Mouse (Mus musculus) mouse trophoblast stem cell (cell line): ENCODE data around the gene Adgra3.

ENCODE experiments used
- in situ Hi-C, 2 experiments: fragments of 300-500 bp; cut with MseI, MboI; formaldehyde crosslinking; loops; 2 replicates in 1 of 2; 3 replicates in 1 of 2; pipeline ENCODE4 v1.15.1; 2025

Gene Adgra3

DNA sequence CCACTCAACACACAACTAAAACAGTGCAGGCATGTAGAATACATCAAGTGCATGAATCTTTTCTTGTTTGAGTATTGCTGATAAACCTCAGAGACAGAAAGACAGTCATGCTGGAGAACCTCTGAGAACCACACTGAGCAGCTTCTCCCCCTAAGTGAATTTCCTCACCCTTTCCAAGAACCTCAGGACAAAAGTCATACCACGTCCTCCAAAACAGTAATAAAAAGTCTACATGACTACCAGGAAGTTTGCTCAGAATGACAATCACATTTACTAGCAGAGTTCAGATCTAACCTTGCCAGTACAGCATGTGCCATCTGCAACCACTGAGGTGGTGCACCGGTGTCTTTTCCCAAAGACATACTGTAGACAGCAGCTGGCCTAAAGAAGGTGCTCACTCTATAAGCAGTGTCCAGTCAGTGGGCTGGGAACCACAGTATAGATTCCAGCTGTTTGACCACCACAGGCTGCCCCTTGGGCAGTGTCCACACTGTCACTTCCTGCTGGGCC is 27.0 kb downstream of the Adgra3 start:
- in situ Hi-C loops: no loop called here

DNA sequence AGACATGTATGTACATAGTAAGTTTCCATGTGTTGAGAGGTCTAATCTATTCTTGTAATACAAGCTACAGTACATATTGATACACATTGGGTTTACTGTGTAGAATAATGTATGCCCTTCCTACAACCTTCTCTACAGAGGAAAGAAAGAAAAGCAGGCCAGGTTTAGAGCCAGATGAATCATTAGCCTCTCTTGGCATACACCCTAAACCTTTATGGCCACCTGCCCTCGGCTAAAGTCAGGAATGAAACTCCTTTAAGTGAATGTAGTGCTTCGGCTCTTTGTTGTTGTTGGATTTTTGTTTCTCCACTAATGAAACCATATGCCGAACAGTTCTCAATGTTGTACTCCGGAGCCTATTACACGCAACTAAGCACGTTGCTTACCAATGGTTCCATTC is 27.5 kb downstream of the Adgra3 start:
- in situ Hi-C loops: no loop called here

DNA sequence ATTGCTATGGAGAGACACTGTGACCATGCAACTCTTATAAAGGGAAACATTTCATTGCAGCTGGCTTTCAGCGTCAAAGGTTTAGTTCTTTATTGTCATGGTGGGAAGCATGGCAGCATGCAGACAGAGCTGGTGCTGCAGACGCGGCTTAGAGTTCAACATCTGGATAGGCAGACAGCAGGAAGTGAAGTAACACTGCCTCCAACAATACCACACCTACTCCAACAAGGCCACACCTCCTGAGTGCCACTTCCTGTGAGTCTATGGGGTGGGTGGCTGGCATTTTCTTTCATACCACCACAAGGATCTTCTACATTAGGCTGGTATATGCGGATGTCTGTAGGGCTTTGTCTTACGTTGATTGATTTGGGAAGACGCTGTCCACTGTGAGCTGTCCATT is 29.1 kb downstream of the Adgra3 start:
- in situ Hi-C loops: no loop called here

DNA sequence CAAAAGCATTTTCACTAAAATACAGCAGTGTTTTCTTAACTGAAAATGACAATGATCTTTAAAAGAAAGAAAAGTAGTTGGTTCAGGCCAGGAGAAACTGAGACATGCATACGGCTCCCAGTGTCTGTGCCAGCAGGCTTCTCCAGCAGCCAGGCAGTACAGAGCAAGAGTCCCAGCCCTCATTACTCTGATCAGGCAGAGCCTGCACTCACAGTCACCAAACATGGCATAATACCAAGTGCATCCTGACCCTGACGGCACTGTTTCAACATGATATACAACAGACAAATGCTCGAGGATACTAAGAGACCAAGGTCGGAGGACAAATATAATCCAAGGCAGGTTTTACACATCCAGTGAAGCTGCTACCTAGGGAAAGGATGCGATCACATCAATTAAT is 31.2 kb downstream of the Adgra3 start:
- in situ Hi-C loops: no loop called here

DNA sequence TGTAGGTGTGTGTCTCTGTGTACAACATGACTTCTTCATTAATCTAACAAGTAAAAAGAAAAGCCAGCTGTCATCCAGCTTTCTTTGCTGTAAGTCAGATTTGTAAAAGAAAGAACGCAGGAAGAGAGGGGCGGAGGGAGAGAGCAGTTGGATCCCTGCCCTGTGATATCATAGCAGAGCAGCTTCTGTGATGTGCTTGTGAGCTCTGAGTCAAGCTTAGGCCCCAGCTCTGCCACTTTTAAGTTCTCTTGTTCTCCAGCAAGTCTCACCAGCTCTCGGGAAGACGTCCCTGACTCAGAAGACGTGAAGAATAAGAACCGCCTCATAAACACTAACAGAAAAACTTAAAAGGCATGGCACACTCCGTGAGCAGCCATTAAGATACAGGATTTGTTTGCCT is 31.8 kb downstream of the Adgra3 start:
- in situ Hi-C loops: no loop called here

DNA sequence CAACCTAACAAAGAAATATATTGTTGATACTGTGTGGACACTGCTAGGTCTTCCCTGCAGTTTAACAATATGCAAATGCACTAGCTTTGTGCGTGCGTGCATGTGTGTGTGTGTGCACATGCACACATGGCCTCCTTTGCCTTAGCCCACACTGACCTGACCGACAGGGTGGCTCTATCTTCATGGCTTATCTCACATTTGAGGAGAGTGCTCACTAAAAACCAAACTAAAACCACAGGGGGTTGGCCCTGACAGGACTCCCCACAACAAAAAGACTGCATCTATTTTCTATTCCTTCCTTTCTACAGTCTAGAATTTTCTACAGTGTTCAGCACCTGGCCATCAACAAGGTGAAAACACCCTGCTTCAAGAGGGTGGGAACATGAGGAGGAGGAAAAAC is 32.7 kb downstream of the Adgra3 start:
- in situ Hi-C loops: no loop called here

DNA sequence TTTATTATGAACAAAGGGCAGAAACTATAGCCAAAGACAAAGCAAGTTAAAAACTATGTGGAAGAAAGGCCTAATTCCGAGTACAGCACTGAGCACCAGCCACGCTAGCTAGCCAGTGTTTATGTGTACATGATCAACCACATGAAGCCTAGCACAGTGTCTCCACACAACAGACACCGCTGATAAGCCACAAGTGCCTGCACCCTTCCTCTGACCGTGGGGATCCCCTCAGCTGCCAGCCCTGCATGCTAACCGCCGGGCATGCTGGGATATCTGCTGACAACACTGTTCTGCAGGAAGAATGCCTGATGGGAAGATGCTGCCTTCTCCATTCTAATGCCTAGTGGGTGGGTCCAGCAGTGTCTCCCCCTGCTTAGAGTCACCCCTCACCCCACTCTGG is 34.7 kb downstream of the Adgra3 start:
- in situ Hi-C loops: no loop called here

DNA sequence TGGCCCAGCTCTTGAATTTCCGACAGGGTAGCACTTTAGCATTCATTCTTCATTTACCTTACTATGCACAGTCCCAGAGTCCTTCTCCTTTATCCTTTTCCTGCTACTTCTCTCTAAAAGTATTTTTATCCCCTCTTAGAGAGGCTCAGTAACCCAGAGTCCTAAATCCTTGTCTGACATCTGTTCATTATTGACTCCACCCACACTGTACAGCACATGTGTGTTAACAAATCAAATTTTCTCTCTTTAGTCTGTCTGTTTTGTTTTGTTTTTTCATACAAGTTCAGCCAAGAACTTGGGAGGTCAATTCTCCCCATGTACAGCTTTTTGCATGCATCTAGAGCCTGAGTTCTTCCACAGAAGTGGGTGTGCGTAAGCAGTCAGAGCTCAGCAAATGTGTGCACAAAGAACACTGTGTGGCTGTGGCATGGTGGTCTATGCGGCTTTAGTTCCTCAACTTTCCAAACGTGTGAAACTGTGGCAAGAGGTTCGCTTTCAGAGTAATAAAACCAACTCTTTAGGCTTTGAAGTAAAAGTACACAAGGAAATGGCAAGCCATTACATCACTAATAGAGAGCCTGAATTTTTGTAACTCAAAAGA is 42.7 kb downstream of the Adgra3 start:
- in situ Hi-C loops: no loop called here

DNA sequence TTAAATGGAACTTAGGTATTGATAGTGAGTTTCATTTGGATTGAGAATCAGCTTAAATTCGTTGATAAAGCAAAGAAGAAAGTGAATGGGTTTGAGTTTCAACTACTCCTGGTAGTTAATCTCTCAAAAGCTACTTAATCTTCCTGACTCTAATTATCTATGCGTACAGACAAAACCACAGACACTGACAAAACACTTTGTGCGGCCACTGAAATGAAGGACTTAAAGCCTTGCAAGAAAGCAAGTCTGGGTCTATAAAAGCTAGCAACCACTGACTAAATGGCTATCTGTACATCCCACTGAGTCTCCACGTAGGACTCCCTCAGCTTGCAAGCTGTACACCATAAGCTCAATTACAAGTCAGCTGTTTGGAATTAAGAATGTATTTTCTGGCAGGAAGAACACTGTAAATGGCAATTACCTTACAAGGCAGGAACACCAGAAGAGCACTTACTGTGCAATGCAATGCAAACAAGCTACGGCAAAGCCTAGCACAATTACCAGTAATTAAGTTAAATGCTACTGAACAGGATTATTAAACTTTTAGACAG is 43.6 kb downstream of the Adgra3 start:
- in situ Hi-C loops: no loop called here

DNA sequence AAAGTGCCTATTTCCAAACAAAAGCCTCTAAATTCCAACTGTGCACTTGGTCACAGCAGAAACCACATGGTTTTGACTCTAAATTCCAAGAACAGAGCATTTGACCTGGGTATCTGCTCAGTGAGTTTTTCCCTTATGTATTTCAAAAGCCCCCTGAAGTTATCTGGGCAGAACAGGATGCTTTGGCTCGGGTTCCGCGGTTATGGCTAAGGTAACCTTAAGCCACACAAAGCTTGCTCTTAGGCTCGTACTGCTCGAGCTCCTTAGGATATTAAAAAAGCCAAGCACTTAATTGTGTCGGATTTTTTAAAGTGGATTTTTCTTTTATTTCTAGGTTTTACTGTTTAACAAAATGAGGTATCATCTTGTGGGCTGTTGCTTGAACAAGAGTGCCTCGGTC is 44.1 kb downstream of the Adgra3 start:
- in situ Hi-C loops: no loop called here

DNA sequence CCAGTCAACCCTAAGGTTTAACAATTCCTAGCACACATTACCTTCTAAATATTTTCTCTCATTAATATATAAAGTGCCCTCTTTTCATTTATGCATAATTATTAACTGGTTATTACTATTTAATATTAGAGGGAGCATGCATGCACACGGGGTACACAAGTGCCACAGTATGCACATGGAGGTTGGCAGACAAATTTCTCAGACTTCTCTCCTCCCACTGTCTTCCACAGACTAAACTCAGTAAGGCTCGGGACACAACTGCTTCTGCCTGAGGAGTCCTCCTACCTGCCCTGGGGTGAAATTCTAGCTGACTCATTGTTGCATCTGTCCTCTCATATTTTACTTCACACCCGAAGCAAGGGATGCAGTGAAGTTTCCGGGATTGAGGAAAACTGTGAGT is 44.8 kb downstream of the Adgra3 start:
- in situ Hi-C loops: no loop called here

DNA sequence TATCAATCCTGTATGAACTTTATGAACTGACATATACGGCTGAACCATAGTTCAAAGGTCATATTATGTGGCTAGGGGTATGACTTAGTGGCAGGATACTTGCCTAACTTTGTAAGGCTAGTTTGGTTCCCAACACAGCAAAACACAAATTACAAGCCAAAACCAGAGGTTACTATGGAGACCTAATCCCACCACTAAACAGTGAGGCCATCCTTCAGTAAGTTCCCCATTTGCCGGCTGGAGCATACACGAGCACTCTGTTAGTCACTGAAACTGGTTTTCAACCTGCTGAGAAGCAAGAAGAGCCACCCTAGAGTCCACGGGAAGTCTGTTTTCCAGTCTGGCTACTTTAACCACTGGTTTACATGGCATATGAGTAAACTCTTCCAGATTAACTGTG is 50.0 kb downstream of the Adgra3 start:
- in situ Hi-C loops: no loop called here

DNA sequence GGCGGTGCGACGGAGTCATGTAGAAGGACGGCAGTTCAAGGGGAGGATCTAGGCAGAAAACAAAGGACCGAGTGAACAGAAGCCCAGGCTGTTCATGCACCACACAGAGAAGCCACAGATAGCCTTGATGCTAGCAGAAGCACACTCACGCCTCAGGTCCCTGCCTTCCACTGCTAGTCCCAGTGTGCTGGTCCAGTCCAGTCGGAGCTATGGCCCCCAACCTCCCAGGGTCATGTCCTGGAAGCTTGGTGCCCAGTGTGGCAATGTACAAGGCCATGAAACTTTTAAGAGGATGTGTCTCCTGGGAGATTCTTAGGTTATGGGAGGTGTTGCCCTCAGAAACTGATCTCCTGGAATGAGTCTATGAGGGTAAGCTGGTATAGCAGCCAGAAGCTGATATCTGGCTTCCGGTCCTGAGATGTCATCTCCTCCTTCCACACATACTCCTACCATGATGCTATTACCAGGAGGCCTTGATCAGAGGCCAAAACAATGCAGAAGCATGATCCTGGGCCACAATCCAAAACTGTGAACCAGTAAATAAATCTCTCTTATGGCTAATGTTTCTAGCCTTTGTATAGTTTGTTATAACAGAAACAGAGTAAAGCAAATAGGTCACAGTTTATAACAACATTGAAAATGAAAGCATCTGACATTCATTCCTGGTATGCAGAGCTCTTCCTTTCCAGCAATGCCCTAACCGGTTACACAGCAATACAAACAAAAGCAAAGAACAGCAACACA is 51.7 kb downstream of the Adgra3 start:
- in situ Hi-C loops: no loop called here

DNA sequence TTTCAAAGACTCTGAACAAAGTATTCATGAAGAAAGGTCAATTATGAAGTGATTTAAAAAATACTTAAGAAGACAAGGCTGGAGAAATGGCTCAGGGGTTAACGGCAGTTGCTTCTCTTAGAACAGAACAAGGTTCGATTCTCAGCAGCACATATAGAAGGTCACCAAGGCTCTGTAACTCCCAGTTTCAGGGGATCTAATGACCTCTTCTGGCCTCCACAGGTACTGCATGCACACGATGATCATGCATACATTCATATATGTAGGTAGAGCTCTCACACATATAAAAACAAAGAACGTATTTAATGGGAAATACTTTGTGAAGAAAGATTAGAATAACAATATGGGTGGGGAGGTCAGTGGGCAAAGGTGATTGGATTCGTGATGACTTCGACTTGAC is 56.5 kb downstream of the Adgra3 start:
- in situ Hi-C loops: no loop called here

DNA sequence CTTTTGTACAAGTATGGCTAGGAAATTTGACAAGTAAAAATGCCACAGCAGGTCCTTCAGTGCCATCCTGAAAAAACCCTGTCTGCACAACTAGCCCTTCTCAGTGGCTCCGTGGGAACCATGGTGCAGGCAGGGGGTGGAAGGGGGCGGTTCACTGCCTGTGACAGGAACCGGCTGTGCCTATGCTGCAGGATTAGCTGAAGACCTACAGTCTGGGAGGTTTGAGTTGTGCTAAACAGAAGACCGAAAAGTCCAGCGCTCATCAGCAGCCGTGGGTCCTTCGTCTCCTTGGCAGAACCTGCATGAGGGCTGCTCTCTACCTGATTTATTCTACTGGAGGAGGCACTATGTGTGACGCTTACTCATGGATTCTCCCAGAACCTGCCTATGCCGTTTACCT is 59.0 kb downstream of the Adgra3 start:
- in situ Hi-C loops: loop anchor here (25.0 kb wide), 1 partner anchor 213 kb away; no protein-coding TSS in a partner anchor

DNA sequence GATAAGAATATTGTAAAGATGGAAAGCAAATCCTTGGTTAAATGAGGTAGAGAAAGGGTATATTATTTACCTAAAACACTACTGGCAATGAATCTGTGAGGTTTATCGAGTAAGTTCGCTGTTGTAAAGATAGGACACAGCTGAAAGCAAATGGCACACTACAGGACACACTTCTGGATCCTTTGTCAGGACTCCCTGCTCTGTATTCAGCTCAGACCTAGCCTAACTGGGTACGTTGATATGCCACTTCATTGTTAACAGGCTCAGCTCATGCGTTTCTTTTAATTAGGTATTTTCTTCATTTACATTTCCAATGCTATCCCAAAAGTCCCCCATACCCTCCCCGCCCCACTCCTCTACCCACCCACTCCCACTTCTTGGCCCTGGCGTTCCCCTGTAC is 61.8 kb downstream of the Adgra3 start:
- in situ Hi-C loops: loop anchor here (25.0 kb wide), 1 partner anchor 215 kb away; no protein-coding TSS in a partner anchor

DNA sequence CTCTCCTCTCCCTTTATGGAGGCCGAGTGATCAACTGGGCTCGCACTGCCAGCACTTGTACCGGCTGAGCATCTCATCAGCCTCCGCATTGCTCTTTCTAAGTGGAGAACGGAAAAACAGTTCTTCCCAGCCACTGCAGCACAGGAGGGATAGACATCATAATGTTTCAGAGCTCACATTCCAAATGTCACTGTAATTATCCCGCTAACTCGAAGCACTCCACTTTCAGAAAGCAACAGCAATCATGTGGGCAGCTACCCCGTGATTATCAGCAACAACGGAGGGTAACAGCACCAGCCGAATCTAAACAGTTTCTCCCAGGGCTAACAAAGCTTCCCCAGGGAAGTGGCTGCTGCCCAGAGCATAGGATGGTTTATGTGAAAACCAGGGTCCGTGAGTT is 62.3 kb downstream of the Adgra3 start:
- in situ Hi-C loops: loop anchor here (25.0 kb wide), 1 partner anchor 216 kb away; no protein-coding TSS in a partner anchor

DNA sequence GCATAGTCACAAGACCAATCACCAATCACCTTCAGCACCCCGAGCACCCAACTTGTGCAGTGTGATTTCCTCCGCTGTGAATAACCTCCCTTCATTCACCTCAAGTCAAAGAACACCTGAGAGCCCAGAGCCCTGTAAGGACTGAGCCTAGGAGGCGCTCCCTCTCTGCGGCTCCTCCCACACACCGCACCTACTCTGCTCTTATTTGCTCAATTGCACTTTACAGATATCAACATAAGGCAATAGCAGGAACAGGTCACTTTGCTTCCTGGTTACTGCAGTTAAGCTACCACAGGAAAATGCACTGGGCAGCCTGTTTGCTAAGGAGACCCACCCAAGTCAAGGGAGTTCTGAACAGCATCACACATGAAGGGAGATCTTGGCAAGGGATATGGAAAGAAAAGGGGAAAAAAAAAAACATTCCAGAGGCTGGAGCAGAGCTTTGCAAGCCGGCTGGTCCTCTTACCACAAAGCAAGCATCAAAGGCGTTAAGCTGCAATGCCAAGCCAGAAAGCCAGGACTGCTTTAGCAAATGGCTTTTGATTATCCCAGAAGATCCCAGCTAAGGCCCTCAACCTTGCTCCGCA is 68.0 kb downstream of the Adgra3 start:
- in situ Hi-C loops: loop anchor here (25.0 kb wide), 1 partner anchor 221 kb away; no protein-coding TSS in a partner anchor

DNA sequence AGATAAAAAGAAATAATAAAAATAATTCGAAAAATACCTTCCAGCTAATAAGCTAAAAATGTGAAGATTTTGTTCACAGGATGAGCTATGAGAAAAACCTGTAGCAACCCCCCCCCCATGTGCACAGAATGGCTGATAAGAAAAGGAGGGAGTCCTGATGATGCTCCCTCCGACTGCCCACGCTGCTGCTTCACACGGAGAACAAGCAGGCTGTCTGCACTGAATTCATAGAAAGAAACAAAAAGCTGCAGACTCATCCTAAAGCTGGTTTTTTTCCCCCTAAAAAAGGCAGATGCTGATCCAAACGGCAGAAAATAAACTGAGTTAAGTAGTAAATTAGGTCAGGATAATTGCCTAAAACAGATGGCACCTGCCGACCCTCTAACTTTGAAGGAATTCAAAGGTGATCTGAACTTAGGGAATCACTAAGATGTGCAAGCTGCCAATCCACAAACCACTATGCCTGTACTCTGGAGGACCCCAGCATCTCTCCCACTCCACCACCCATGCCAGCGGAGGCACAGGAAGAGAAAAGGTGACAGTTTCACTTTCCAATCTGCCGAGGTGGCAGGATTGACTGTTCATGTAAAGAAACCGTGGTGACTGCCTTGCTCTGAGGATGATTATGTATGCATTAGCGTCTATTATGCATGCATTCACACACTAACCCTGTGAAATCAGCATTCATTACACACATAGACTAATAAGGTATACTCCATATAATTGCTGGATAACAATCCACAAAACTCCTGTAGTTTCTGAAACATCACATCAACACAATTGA is 70.6 kb downstream of the Adgra3 start:
- in situ Hi-C loops: loop anchor here (25.0 kb wide), 1 partner anchor 224 kb away; no protein-coding TSS in a partner anchor

DNA sequence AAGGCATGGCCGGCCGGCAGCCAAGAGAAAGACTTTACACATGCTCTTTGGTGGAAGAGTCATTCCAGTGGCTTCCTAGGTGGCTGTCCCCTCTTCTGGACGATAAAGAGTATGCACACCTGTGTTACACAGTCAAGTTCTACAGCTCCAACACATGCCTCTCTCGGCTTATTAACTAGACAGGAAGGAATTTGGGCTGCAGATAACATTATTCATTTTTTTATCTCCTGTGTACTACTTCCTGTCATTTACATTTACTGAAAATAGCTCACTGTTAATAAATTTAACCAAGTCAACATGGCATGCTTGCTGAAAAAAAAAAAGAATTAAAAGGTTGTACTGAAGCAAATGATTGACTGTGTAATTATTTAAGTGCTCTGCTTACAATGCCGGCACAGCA is 78.1 kb downstream of the Adgra3 start:
- in situ Hi-C loops: loop anchor here (25.0 kb wide), 1 partner anchor 232 kb away; no protein-coding TSS in a partner anchor

DNA sequence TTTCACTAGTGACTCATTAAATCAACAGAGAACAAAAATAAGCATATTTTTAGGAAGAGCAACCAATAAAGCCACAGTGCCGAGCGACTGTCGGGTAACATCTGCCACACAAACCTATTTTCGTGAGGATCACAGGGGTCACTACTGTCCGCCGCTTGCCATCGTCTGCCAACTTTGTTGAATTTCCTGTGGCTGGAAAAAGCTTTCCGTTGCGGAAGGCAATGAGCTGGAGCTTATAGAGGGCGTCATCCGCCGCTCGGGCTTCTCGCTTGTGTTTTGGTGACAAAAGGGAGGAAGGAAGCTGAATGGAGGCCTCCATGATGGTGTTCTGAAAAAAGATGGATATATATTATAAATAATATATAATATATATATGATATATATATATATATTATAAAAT is 79.6 kb downstream of the Adgra3 start:
- in situ Hi-C loops: loop anchor here (25.0 kb wide), 1 partner anchor 233 kb away; no protein-coding TSS in a partner anchor
